Mouse (Mus musculus): ENCODE results near the gene Ercc8. TPM values are rescaled to one million over a fixed set of nuclear protein-coding genes. Genes with fewer than 3 reads are reported as not detected.

The Ercc8 gene
- 6.2 and 7.4 TPM in 2 replicates for polyA plus RNA-seq (2015; fragmentation: Nextera tagmentation; extraction: Ambion mirVana)

DNA sequence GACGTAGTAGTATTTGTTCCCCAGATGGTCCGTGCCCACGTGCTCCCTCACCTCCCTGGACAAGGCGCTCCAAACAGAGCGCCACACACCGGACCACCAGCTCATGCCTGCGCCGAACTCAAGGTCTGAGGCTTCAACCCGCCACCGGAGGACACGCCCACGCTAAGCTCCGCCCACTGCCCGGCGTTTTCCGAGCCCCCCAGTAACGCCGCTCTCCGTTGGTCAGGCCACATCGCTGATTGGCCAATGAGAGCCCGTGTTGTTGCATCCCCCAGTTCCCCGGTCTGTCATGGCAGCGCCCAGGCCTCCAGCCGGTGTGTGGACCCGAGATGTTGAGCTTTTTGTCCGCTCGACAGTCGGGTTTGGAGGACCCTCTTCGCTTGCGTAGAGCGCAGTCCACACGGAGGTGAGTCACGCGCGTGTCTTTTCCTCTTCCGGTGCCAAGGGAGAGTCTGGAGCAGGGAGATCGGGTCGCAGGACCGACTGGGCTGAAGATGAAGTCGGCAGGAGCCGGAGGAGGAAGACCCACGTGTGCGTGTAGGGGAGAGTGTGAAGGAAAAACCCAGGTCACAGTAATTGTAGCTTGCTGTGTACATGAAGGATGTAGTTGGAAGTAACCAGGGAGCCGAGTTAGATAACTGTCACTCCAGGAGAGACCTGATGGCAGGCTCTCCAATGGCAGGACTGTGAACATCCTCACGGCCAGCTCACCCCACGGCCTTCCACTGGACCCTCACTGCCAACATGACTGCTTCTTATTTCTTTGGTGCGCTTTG lies at the start of gene Ercc8, which contains the start of gene Ndufaf2:
Ercc8 (plus strand) TSS at position 267 of the 776 bp plus-strand sequence.
Ndufaf2 (minus strand) TSS at position 159 of the 776 bp plus-strand sequence.
- Histone ChIP-seq H3K9me3 (replicated peaks) (no peaks in the 10 kb centered on the region), H3K9ac (peak within 1 kb of the TSS; percentile 67), H3K36me3 (replicated peaks) (0 out of 2 replicates have a peak, but pooled peaks cover 5% of the 10 kb centered on the region), H3K27me3 (no peaks in the 10 kb centered on the region), H3K27ac (replicated peaks) (peak within 1 kb of the TSS; percentile 31; the same call in 1 of the 2 replicates), H3K4me2 (peak within 1 kb of the TSS; percentile 91), H3K4me1 (replicated peaks) (peaks cover 30% of the 10 kb centered on the region), H3K4me3 (replicated peaks) (peak within 1 kb of the TSS; percentile 91)
- under 1% methylated on average over 47 of the region's 47 CpGs for WGBS (ENCODE audit: insufficient replicate concordance)
- ATAC-seq (ENCODE audit: insufficient read depth) = peak; percentile 97

DNA sequence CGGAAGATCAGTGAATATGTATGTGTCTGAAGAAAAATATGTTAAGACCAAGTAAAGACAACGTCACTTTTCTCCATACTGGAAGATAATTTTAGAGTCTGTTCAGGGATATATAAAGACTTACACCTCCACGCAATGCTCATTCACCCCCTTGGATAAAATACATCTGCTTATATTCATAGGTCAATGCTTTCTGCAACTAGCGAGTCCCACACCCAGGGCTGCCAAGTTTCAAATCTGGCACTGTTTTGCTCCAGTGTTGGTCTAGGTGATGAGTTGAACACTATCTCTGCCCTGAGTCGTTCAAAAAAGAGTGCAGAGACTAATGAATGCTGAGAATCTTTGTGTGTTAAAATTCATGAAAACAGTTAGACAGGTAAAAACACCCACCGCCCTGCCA lies 47.6 kb upstream of the Ercc8 start:
- Histone ChIP-seq H3K27me3 (no peaks in the 10 kb centered on the region), H3K4me1 (replicated peaks) (no peaks in the 10 kb centered on the region), H3K9me3 (replicated peaks) (no peaks in the 10 kb centered on the region), H3K9ac (no peak overlapping the region), H3K36me3 (replicated peaks) (no peaks in the 10 kb centered on the region), H3K4me2 (no peak overlapping the region), H3K27ac (replicated peaks) (no peak overlapping the region), H3K4me3 (replicated peaks) (no peak overlapping the region)
- WGBS (ENCODE audit: insufficient replicate concordance) = 68% methylated on average over 6 of the region's 6 CpGs
- no peak for ATAC-seq (ENCODE audit: insufficient read depth)

DNA sequence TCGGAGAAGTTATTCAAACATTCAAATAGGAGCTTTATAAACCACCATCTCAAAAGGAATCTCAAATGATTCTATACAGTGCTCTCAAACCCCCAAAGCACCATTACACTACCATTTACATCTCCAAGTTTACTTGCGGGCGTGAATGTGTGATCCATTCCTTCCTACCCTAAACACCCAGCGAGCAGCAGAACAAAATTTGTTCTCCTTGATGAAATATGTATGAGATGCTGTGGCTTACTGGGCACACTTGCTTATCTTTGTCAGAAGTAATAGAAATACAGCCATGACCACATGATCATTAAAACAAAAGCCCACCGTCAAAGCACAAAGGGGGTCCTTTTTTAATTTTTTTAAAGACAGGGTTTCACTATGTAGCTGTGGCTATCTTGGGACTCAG lies 45.0 kb upstream of the Ercc8 start:
- 72% methylated on average over 5 of the region's 5 CpGs for WGBS (ENCODE audit: insufficient replicate concordance)
- no peak overlapping the region for H3K27ac ChIP-seq (replicated peaks)
- H3K4me2 ChIP-seq = no peak overlapping the region
- no peak for ATAC-seq (ENCODE audit: insufficient read depth)
- H3K36me3 ChIP-seq (replicated peaks) = no peaks in the 10 kb centered on the region
- H3K27me3 ChIP-seq = no peaks in the 10 kb centered on the region
- H3K4me1 ChIP-seq (replicated peaks) = no peaks in the 10 kb centered on the region
- H3K9me3 ChIP-seq (replicated peaks) = no peaks in the 10 kb centered on the region
- no peak overlapping the region for H3K4me3 ChIP-seq (replicated peaks)
- H3K9ac ChIP-seq = no peak overlapping the region

DNA sequence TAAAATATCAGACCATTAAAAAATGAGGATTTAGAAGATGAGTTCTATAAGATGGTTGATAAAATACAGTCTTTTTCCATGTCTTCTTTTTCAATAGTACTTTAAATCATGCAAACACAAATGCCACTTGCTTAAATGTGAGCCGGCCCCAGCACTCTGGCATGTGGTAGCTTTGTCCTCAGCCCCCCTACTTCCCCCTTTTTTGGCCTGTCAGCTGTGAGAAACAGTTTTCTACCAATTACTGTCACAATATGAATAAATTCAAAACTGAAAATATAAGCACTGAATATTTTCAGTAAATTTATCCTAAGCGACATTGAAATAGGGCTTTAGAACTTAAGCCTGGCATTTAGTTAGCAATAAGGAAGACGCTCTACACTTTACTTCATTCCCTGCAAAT lies 44.3 kb upstream of the Ercc8 start:
- no peak overlapping the region for H3K4me3 ChIP-seq (replicated peaks)
- H3K9me3 ChIP-seq (replicated peaks) = no peaks in the 10 kb centered on the region
- H3K9ac ChIP-seq = no peak overlapping the region
- no peak overlapping the region for H3K27ac ChIP-seq (replicated peaks)
- H3K27me3 ChIP-seq = no peaks in the 10 kb centered on the region
- no peak for ATAC-seq (ENCODE audit: insufficient read depth)
- H3K36me3 ChIP-seq (replicated peaks) = no peaks in the 10 kb centered on the region
- 56% methylated on average over 3 of the region's 3 CpGs for WGBS (ENCODE audit: insufficient replicate concordance)
- no peak overlapping the region for H3K4me2 ChIP-seq
- H3K4me1 ChIP-seq (replicated peaks) = no peaks in the 10 kb centered on the region

DNA sequence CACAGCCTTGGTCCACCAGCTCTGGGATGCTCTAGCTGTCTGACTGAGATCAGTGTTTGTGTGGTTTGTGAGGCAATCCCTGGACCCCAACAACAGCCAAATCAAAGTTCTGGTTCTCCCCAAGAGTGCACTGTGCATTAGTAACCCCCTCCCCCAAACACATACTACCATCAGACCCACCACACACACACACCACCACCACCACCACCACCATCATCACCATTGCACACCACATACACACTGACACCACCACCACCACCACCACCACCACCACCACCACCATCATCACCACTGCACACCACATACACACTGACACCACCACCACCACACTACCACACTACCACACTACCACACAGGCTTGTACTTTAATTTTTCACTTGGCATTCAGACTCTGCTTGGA lies 40.9 kb upstream of the Ercc8 start:
- Histone ChIP-seq H3K9me3 (replicated peaks) (no peaks in the 10 kb centered on the region), H3K9ac (no peak overlapping the region), H3K4me2 (no peak overlapping the region), H3K4me1 (replicated peaks) (no peaks in the 10 kb centered on the region), H3K4me3 (replicated peaks) (no peak overlapping the region), H3K27me3 (no peaks in the 10 kb centered on the region), H3K36me3 (replicated peaks) (no peaks in the 10 kb centered on the region), H3K27ac (replicated peaks) (no peak overlapping the region)
- no peak for ATAC-seq (ENCODE audit: insufficient read depth)

DNA sequence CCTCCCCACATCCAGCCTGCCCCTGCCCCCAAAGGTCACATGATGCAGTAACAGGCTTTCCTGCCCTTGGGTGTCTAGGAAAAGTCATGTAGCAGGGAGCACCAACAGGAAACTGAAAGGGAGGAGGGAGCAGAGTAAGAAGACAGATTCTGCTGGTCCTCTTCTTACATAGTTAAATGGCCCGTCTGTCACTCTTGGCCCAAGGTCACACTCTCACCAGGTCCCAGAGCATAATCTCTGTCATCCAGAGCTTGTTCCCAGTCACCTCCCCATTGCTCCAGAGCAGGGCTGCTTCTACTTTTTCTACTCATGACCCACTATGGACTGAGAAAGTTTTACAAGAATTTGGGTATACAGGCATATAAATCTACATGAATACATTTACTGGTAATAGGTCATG lies 40.3 kb upstream of the Ercc8 start:
- H3K9me3 ChIP-seq (replicated peaks) = no peaks in the 10 kb centered on the region
- H3K27ac ChIP-seq (replicated peaks) = no peak overlapping the region
- no peaks in the 10 kb centered on the region for H3K36me3 ChIP-seq (replicated peaks)
- no peaks in the 10 kb centered on the region for H3K27me3 ChIP-seq
- H3K9ac ChIP-seq = no peak overlapping the region
- no peak overlapping the region for H3K4me3 ChIP-seq (replicated peaks)
- WGBS (ENCODE audit: insufficient replicate concordance) = 52% methylated on average over 1 of the region's 1 CpGs
- no peak overlapping the region for H3K4me2 ChIP-seq
- no peaks in the 10 kb centered on the region for H3K4me1 ChIP-seq (replicated peaks)
- ATAC-seq (ENCODE audit: insufficient read depth) = no peak

DNA sequence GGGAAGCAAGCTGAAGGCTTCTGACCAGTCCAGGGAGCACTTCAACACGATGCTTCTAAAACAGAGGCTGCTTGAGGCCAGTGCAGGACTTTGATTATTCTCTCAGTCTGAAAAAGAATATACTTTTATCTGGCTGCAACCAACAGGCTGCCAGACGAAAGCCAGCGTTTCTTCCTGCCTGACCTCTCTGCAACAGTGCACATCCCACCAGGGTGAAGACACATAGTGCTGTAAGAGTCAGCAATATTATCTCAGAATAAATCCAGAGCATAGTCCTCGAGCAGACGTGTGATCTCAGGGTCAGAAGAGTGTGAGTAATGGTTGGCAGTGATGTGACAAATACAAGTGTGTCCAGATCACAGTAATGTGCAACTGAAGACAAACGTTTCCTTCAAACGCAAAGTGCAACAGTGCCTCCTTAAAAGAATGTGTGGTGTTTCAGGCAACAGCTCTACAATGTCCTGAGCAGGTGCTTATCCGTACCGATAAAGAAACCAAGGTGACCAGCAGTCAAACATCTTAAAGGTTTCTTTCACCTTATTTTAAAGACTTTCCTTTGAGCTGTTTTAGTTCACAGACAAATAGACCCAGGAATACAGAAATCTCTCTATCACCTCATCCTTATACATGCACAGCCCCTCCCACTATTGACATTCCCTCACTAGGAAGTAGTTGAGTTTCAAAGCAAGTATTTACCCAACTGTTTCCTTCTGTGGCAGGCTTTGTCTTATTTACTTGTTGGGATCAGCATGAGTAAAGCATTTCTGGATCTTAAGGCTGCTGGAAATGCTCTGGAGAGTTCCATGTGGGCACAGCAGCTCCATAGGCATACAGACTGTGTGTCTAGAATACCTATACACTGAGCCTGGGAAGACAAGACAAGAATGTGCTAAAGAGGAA lies 38.9 kb upstream of the Ercc8 start:
- WGBS (ENCODE audit: insufficient replicate concordance) = 64% methylated on average over 9 of the region's 9 CpGs
- Histone ChIP-seq H3K4me2 (no peak overlapping the region), H3K4me1 (replicated peaks) (no peaks in the 10 kb centered on the region), H3K36me3 (replicated peaks) (no peaks in the 10 kb centered on the region), H3K9me3 (replicated peaks) (no peaks in the 10 kb centered on the region), H3K27ac (replicated peaks) (no peak overlapping the region), H3K4me3 (replicated peaks) (no peak overlapping the region), H3K9ac (no peak overlapping the region), H3K27me3 (no peaks in the 10 kb centered on the region)
- no peak for ATAC-seq (ENCODE audit: insufficient read depth)

DNA sequence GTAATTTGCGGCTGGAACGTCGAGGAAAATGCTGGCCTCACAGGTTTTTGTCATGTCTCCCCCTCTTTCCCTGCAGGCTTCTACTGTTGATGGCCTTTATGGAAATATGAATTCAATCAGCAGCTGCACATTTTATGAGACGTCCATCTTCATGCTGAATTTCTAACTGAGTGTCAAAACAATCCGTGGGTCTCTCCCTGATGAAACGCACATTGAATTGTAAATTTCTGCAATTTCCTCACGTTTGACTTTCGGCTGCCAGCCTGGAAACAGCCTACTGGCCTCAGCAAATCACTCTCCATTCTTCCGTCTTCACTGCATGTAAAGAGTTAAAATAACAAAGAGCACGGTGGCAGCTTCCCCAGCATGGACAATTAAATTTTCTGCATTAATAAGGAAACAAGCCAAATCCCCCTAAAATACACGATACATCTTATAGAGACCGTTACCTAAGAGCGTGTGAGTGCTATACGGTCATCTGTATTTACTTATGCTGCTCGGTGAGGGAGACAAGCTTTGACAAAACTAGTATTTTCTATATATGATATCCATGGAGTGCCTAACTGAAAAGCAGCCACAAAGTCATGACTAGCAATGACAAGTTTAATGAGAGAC lies 35.3 kb upstream of the Ercc8 start:
- H3K36me3 ChIP-seq (replicated peaks) = no peaks in the 10 kb centered on the region
- no peaks in the 10 kb centered on the region for H3K9me3 ChIP-seq (replicated peaks)
- H3K4me3 ChIP-seq (replicated peaks) = no peak overlapping the region
- H3K4me2 ChIP-seq = no peak overlapping the region
- no peaks in the 10 kb centered on the region for H3K4me1 ChIP-seq (replicated peaks)
- H3K9ac ChIP-seq = no peak overlapping the region
- no peak for ATAC-seq (ENCODE audit: insufficient read depth)
- 73% methylated on average over 15 of the region's 15 CpGs for WGBS (ENCODE audit: insufficient replicate concordance)
- H3K27ac ChIP-seq (replicated peaks) = no peak overlapping the region
- no peaks in the 10 kb centered on the region for H3K27me3 ChIP-seq

DNA sequence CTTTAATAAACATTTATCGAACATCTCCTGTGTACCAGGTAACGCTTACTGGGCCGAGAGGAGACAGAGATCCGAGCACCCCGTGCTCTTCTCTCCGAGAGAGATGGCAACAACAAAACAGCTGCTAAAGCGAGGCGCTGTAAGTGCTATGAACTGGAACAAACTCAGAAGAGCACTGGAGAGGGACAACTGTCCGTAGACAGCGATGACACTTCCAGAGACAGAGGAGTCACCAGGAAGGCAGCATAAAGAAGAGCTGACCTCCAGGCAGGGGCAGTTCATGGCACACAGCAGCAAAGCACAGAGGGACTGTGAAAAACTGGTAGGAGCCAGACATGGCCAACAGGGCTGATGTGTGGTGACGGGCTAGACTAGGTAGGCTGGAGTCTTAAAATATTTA lies 34.4 kb upstream of the Ercc8 start:
- H3K4me3 ChIP-seq (replicated peaks) = no peak overlapping the region
- H3K9ac ChIP-seq = no peak overlapping the region
- WGBS (ENCODE audit: insufficient replicate concordance) = 80% methylated on average over 11 of the region's 11 CpGs
- ATAC-seq (ENCODE audit: insufficient read depth) = no peak
- no peaks in the 10 kb centered on the region for H3K27me3 ChIP-seq
- H3K36me3 ChIP-seq (replicated peaks) = no peaks in the 10 kb centered on the region
- H3K9me3 ChIP-seq (replicated peaks) = no peaks in the 10 kb centered on the region
- no peaks in the 10 kb centered on the region for H3K4me1 ChIP-seq (replicated peaks)
- no peak overlapping the region for H3K27ac ChIP-seq (replicated peaks)
- H3K4me2 ChIP-seq = no peak overlapping the region

DNA sequence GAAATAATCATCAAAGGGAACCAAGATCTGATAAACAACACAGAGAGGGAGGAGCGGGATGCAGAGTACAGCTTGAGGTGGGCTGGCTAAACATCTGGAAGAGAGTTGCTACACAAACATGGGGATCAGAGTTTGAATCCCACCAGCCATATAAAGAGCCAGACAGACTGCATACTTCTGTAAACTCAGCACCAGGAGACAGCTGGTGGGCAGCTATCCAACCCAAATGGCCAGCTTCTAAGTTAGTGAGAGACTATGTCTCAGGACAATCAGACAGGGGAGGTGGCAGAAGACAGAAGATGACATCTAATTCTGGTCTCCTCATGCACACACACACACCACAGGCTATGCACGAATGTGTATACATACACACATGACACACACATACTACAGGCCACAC lies 32.3 kb upstream of the Ercc8 start:
- Histone ChIP-seq H3K9ac (no peak overlapping the region), H3K27ac (replicated peaks) (no peak overlapping the region), H3K27me3 (no peaks in the 10 kb centered on the region), H3K4me3 (replicated peaks) (no peak overlapping the region), H3K4me2 (no peak overlapping the region), H3K9me3 (replicated peaks) (no peaks in the 10 kb centered on the region), H3K36me3 (replicated peaks) (no peaks in the 10 kb centered on the region), H3K4me1 (replicated peaks) (no peaks in the 10 kb centered on the region)
- WGBS (ENCODE audit: insufficient replicate concordance) = 70% methylated on average over 2 of the region's 2 CpGs
- ATAC-seq (ENCODE audit: insufficient read depth) = no peak

DNA sequence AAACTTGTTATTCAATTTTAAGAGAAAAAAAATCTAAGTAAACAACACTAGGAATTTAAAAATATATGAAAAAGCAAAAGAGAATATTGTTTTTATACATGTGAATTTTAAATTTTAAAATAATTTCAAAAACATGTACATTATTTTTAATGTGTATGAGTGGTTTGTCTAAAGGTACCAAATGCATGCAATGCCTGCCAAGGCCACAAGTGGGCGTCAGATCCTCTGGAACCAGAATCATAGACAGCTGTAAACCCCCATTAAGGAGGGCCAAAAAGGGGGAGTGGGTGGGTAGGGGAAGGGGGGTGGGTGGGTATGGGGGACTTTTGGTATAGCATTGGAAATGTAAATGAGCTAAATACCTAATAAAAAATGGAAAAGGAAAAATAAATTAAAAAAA lies 31.4 kb upstream of the Ercc8 start:
- Histone ChIP-seq H3K9ac (no peak overlapping the region), H3K9me3 (replicated peaks) (no peaks in the 10 kb centered on the region), H3K27ac (replicated peaks) (no peak overlapping the region), H3K4me2 (no peak overlapping the region), H3K36me3 (replicated peaks) (no peaks in the 10 kb centered on the region), H3K27me3 (no peaks in the 10 kb centered on the region), H3K4me3 (replicated peaks) (no peak overlapping the region), H3K4me1 (replicated peaks) (no peaks in the 10 kb centered on the region)
- WGBS (ENCODE audit: insufficient replicate concordance) = 3% methylated on average over 1 of the region's 1 CpGs
- ATAC-seq (ENCODE audit: insufficient read depth) = no peak

Data from liver, embryonic 15.5 days (tissue).